8 mouse cellular contexts compared by ENCODE assay signal in genomic region chr6:128437731-128438316, GRCm38 (mm10). TPM values are rescaled to one million over a fixed set of nuclear protein-coding genes. Genes with fewer than 3 reads are reported as not detected.
A peak's percentile ranks its signal among the peaks of the same experiment; 100 is the strongest.
DNase-seq lines count a peak whose midpoint lies in the region; ATAC-seq and TF ChIP-seq lines count a peak whose summit lies in the region.

No protein-coding gene starts in this region.

- WGBS in lung, adult 2 months: under 1% methylated on average over 52 of the region's 52 CpGs
- under 1% methylated on average over 52 of the region's 52 CpGs for WGBS in neural tube, embryonic 15.5 days

- H3K4me3 ChIP-seq in lung, adult 2 months (replicated peaks; ENCODE audit: extremely low read depth, low read depth, low read length): peak overlapping the region; percentile 70
- H3K4me3 ChIP-seq in neural tube, embryonic 15.5 days (replicated peaks): peak overlapping the region; percentile 99

- peak overlapping the region; percentile 97 for H3K9ac ChIP-seq in neural tube, embryonic 15.5 days (replicated peaks)

- DNase-seq in 416B (ENCODE audit: low read depth): peak; percentile 62
- DNase-seq in adrenal gland, adult 2 months: peak; percentile 86
- DNase-seq in embryo, embryonic 11.5 days (ENCODE audit: low read depth, low spot score): peak; percentile 50
- DNase-seq in heart, adult 9 months (ENCODE audit: low spot score in 2 of 2): peak; percentile 66 to 67
- peak; percentile 91 for DNase-seq in kidney, adult 9 months
- peak; percentile 76 for DNase-seq in lung, adult 2 months
- DNase-seq in testis, postnatal 10 days (ENCODE audit: low spot score): peak; percentile 77

- ATAC-seq in neural tube, embryonic 15.5 days (ENCODE audit: low FRiP score): peak; percentile 81

- H3K27me3 ChIP-seq in neural tube, embryonic 15.5 days (replicated peaks): no peaks in the 10 kb centered on the region

- peak overlapping the region; percentile 95 for H3K27ac ChIP-seq in neural tube, embryonic 15.5 days (replicated peaks)

- TF ChIP-seq POLR2A in lung, adult 2 months (IDR thresholded peaks at IDR 0.05; ENCODE audit: borderline replicate concordance, extremely low read depth, low read depth, low read length): 0 out of 2 replicates have a peak, but pooled peaks have one; percentile 22

- H3K36me3 ChIP-seq in neural tube, embryonic 15.5 days: peaks cover 35% of the 10 kb centered on the region

- no peaks in the 10 kb centered on the region for H3K9me3 ChIP-seq in neural tube, embryonic 15.5 days (replicated peaks)

- peaks cover 13% of the 10 kb centered on the region for H3K4me1 ChIP-seq in lung, adult 2 months (ENCODE audit: control insufficient read depth, insufficient read depth, low read length)
- H3K4me1 ChIP-seq in neural tube, embryonic 15.5 days: peaks cover 29% of the 10 kb centered on the region

- H3K4me2 ChIP-seq in neural tube, embryonic 15.5 days: peak overlapping the region; percentile 79

- no peak for TF ChIP-seq CTCF in lung, adult 2 months (IDR thresholded peaks at IDR 0.05; ENCODE audit: insufficient read depth, low read length)

RNA-seq across cellular contexts. Expression of gene Fkbp4, which starts 0.7 kb away (rescaled TPM):
- 100 to 1,000 TPM; 229 to 272 TPM for total RNA-seq in adrenal gland, adult 2 months (2021)
- 187 and 202 TPM in 2 replicates for polyA plus RNA-seq in adrenal gland, adult 2 months (2012; rRNA removed)
- 85.8 and 106 TPM in 2 replicates for polyA plus RNA-seq in lung, adult 2 months (2012; rRNA removed)
- polyA plus RNA-seq in neural tube, embryonic 15.5 days (2015; fragmentation: Nextera tagmentation; extraction: Ambion mirVana): 319 and 377 TPM in 2 replicates

RNA-seq across cellular contexts. Expression of gene Itfg2, which starts 13.1 kb away (rescaled TPM):
- total RNA-seq in adrenal gland, adult 2 months (2021): 10 to 100 TPM; 28.6 to 32.8 TPM
- 31.7 and 40.3 TPM in 2 replicates for polyA plus RNA-seq in adrenal gland, adult 2 months (2012; rRNA removed)
- 22.6 and 31.5 TPM in 2 replicates for polyA plus RNA-seq in lung, adult 2 months (2012; rRNA removed)
- 44.0 and 46.5 TPM in 2 replicates for polyA plus RNA-seq in neural tube, embryonic 15.5 days (2015; fragmentation: Nextera tagmentation; extraction: Ambion mirVana)

RNA-seq across cellular contexts. Expression of gene Nrip2, which starts 38.7 kb away (rescaled TPM):
- 1 to 10 TPM; 2.1 to 2.5 TPM for total RNA-seq in adrenal gland, adult 2 months (2021)
- 2.6 and 3.9 TPM in 2 replicates for polyA plus RNA-seq in adrenal gland, adult 2 months (2012; rRNA removed)
- polyA plus RNA-seq in lung, adult 2 months (2012; rRNA removed): 0.31 and 0.45 TPM in 2 replicates
- polyA plus RNA-seq in neural tube, embryonic 15.5 days (2015; fragmentation: Nextera tagmentation; extraction: Ambion mirVana): 12.4 and 13.0 TPM in 2 replicates

Comparison
In these comparisons a context has a peak if more than half of its experiments do, and no peak if none do; other contexts are left out.
1. Peak in every context shown above with its lines: DNase-seq, ATAC-seq, H3K4me3 ChIP-seq and H3K27ac ChIP-seq.